Mouse (Mus musculus): ENCODE measurements around the gene Tet1. TPM values are rescaled to one million over a fixed set of nuclear protein-coding genes. Genes with fewer than 3 reads are reported as not detected.
"Not testable (repeated sequence)": the region's sequence is repeated elsewhere in the genome, so short reads cannot be mapped to it uniquely, and the experiment has no call there.

Gene Tet1
- total RNA-seq, 2 experiments from 2014 or later: 0.76 to 6.7 TPM

DNA sequence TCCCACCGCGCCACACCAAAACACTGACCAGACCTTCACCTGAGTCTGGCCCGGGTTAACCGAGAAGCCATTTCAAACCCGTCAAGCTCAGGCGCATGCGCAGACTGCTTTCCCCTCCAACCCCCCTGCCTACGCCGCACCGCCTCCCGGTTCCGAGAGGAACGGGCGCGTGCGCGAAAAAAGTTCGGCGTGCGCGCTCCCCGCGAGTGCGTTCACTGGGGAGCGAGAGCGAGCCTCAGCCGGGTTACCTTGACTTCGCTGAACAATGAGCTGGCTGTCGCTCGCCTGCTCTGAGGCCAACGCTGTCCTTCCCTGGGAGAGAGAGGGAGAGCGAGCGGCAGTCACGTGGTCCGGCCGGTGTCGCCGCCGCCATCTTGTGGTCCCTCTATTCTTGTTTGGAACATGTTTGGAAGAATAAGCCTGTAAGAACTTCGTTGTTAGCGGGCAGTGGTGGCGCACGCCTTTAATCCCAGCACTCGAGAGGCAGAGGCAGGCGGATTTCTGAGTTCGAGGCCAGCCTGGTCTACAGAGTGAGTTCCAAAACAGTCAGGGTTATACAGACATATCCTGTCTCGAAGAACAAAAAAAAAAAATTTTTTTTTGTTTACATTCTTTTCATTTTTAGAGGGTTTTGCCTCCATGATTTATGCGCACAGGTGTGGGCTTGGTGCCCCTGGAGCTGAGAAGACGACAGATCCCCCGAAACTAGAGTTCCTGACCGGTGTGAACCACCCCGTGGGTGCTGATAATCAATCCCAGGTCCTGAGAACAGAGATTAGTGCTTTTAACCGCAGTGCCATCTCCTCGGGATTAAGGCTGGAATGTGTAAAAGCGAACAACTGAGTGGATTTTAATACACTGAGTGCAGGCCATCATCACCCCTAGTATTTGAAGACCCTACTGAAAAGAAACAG lies 116.4 kb downstream of the Tet1 start, which contains the start of gene Ccar1:
Ccar1 (minus strand) TSS at position 110 of the 914 bp plus-strand sequence.
- peak; percentile 98 for ATAC-seq (replicated peaks; ENCODE audit: low FRiP score, poor library complexity, severe bottlenecking)

DNA sequence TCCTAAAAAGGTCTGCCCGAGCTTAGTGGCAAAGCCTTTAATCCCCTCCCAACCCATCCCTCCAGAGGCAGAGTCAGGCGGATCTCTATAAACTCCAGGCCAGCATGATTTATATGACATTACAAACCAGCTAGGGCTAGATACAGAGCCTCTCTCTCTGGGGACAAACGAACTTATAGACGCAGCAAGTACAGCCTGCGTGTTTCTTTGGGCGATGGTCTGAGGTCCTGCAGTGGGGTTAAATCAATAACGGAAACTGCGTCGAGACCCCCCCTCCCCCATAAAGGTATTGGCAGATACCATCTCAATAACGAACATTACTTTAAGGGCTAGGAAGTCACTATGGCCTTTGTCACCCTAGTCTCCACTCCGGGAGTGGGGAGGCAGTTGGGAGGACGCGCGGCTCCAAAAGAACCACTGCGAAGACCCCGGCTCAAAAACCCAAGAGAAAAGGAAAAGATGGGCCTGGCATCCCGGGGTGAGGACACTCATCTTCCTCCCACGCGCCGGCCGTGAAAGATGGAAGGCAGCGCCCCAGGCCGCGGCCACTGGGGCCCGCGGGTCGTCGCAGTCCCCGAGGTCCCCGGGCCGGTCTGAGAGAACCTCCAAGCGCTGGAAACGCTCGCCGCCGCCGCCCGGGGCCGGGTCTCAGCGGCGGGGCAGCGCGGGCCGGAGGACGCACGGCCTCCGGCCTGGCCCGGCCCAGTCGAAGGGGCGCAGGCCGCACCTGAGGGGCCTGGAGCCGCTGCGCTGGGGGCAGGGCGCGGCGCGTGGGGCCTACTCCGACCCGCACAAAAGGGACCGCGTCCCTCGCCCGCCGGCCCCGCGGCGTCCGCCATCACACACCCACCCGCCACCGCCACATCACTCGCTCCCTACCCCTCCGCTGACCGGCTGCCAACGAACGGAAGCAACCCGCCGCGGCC lies 117.3 kb downstream of the Tet1 start:
- 0 out of 2 replicates have a peak, but pooled peaks have one; percentile 2 for ATAC-seq (replicated peaks; ENCODE audit: low FRiP score, poor library complexity, severe bottlenecking)

DNA sequence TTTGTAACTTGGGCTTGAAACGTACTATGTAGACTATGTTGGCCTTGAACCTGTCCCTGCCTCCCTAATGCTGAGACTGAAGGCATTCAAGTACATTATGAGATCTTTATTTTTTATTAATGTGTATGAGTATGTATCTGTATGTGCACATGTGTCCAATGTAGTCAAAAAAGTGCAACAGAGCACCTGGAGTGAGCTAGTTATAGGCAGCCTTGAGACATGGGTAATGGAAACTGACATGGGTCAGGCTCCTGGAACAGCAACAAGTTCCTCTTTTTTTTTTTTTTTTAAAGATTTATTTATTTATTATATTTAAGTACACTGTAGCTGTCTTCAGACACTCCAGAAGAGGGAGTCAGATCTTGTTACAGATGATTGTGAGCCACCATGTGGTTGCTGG lies 127.0 kb downstream of the Tet1 start:
- not testable (repeated sequence) for ATAC-seq (replicated peaks; ENCODE audit: low FRiP score, poor library complexity, severe bottlenecking)

Other genes starting within 250 kb of the Tet1 start
- not detected in 2 replicates for gene Stox1, start 182.9 kb downstream of the Tet1 start, total RNA-seq (2015; ENCODE audit: low replicate concordance)
- not detected in 2 replicates for gene Stox1, start 182.9 kb downstream of the Tet1 start, total RNA-seq (2017; ENCODE audit: low replicate concordance)
- 110 and 114 TPM in 2 replicates for gene Ccar1, start 116.7 kb downstream of the Tet1 start, total RNA-seq (2015; ENCODE audit: low replicate concordance)
- 126 and 172 TPM in 2 replicates for gene Ccar1, start 116.7 kb downstream of the Tet1 start, total RNA-seq (2017; ENCODE audit: low replicate concordance)
- gene Slc25a16, start 11.6 kb upstream of the Tet1 start, total RNA-seq (2015; ENCODE audit: low replicate concordance): 9.6 and 15.5 TPM in 2 replicates
- 9.1 and 19.9 TPM in 2 replicates for gene Slc25a16, start 11.6 kb upstream of the Tet1 start, total RNA-seq (2017; ENCODE audit: low replicate concordance)
- 41.9 and 47.2 TPM in 2 replicates for gene Dna2, start 38.0 kb upstream of the Tet1 start, total RNA-seq (2015; ENCODE audit: low replicate concordance)
- gene Dna2, start 38.0 kb upstream of the Tet1 start, total RNA-seq (2017; ENCODE audit: low replicate concordance): 45.7 and 49.2 TPM in 2 replicates
- gene Rufy2, start 71.2 kb upstream of the Tet1 start, total RNA-seq (2015; ENCODE audit: low replicate concordance): 1.4 and 3.8 TPM in 2 replicates
- 1.7 and 2.2 TPM in 2 replicates for gene Rufy2, start 71.2 kb upstream of the Tet1 start, total RNA-seq (2017; ENCODE audit: low replicate concordance)
- 28.9 and 56.2 TPM in 2 replicates for gene Hnrnph3, start 115.2 kb upstream of the Tet1 start, total RNA-seq (2015; ENCODE audit: low replicate concordance)
- 37.2 and 46.0 TPM in 2 replicates for gene Hnrnph3, start 115.2 kb upstream of the Tet1 start, total RNA-seq (2017; ENCODE audit: low replicate concordance)
- not detected in 2 replicates for gene Pbld2, start 115.3 kb upstream of the Tet1 start, total RNA-seq (2015; ENCODE audit: low replicate concordance)
- not detected in 2 replicates for gene Pbld2, start 115.3 kb upstream of the Tet1 start, total RNA-seq (2017; ENCODE audit: low replicate concordance)
- not detected in 2 replicates for gene Pbld1, start 151.2 kb upstream of the Tet1 start, total RNA-seq (2015; ENCODE audit: low replicate concordance)
- gene Pbld1, start 151.2 kb upstream of the Tet1 start, total RNA-seq (2017; ENCODE audit: low replicate concordance): 0.13 TPM in 1 of 2 replicates, not detected in the other
- not detected in 2 replicates for gene Atoh7, start 190.7 kb upstream of the Tet1 start, total RNA-seq (2015; ENCODE audit: low replicate concordance)
- not detected in 2 replicates for gene Atoh7, start 190.7 kb upstream of the Tet1 start, total RNA-seq (2017; ENCODE audit: low replicate concordance)